Mouse (Mus musculus) embryonic facial prominence, embryonic 15.5 days (tissue): ENCODE measurements around the gene Apoa1. TPM values are rescaled to one million over a fixed set of nuclear protein-coding genes. Genes with fewer than 3 reads are reported as not detected.
A peak's percentile ranks its signal among the peaks of the same experiment; 100 is the strongest.

Experiments
- ATAC-seq: fragments of 200-750 bp; cut with Nextera tagmentation; 2 replicates; pipeline ENCODE4 v1.8.0; 2017; ENCODE audit warnings: low read depth, moderate TSS enrichment; ENCODE audit not compliant: insufficient number of reproducible peaks, low FRiP score, low TSS enrichment
- H3K27ac ChIP-seq: fragments of 300-500 bp; sonication (generic); replicated peaks from 2 replicates; pipeline ENCODE4 v1.5.1; 2015; ENCODE audit warnings: mild to moderate bottlenecking, inconsistent platforms
- H3K27me3 ChIP-seq: fragments of 300-500 bp; sonication (generic); 2 replicates; pipeline ENCODE4 v1.6.1; 2015; ENCODE audit warnings: inconsistent platforms
- H3K36me3 ChIP-seq: fragments of 300-500 bp; sonication (generic); 2 replicates; pipeline ENCODE4 v1.6.1; 2015; ENCODE audit warnings: mild to moderate bottlenecking, inconsistent platforms
- H3K4me1 ChIP-seq: fragments of 300-500 bp; sonication (generic); 2 replicates; pipeline ENCODE4 v1.6.1; 2015; ENCODE audit warnings: inconsistent platforms
- H3K4me2 ChIP-seq: fragments of 300-500 bp; sonication (generic); replicated peaks from 2 replicates; pipeline ENCODE4 v1.6.1; 2015; ENCODE audit warnings: mild to moderate bottlenecking, inconsistent platforms
- H3K4me3 ChIP-seq: fragments of 300-500 bp; sonication (generic); replicated peaks from 2 replicates; pipeline ENCODE4 v1.5.1; 2015; ENCODE audit warnings: mild to moderate bottlenecking, inconsistent platforms
- H3K9ac ChIP-seq: fragments of 300-500 bp; sonication (generic); 2 replicates; pipeline ENCODE4 v1.6.1; 2015; ENCODE audit warnings: inconsistent platforms
- H3K9me3 ChIP-seq: fragments of 300-500 bp; sonication (generic); replicated peaks from 2 replicates; pipeline ENCODE4 v1.6.1; 2016; ENCODE audit warnings: inconsistent platforms
- WGBS: fragments of 180-500 bp; shearing (Covaris S2); methylation state at CpG from one replicate; pipeline ENCODE4 v1.1.7; 2015; 5-methylcytosine and 5-hydroxymethylcytosine counted together
- polyA plus RNA-seq: library from polyadenylated mRNA; unstranded; fragments of >200 nt; fragmentation: Nextera tagmentation; extraction: Ambion mirVana; gene quantifications from 2 replicates; pipeline ENCODE4 v1.2.1, GENCODE M21; 2015

The Apoa1 gene
- polyA plus RNA-seq, 1 experiment from 2014 or later: 2.1 TPM

DNA sequence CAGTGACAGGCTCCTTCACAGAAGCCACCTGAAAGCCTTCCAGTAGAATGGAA is 7.0 kb downstream of the Apoa1 start, which contains the start of gene Apoc3:
Gene Apoc3 (minus strand): TSS at position 41 of the 53 bp plus-strand sequence.
- no peak within 1 kb of the TSS for H3K27ac ChIP-seq
- H3K27me3 ChIP-seq: no peaks in the 10 kb centered on the region
- H3K9me3 ChIP-seq: no peaks in the 10 kb centered on the region
- H3K4me3 ChIP-seq: no peak within 1 kb of the TSS
- no peak within 1 kb of the TSS for H3K4me2 ChIP-seq
- no peak for ATAC-seq
- H3K36me3 ChIP-seq: no peaks in the 10 kb centered on the region
- H3K4me1 ChIP-seq: 0 out of 2 replicates have a peak, but pooled peaks cover 3% of the 10 kb centered on the region
- no peak within 1 kb of the TSS for H3K9ac ChIP-seq

- Histone ChIP-seq H3K4me2 (no peak overlapping the region), H3K9ac (no peak overlapping the region), H3K4me1 (0 out of 2 replicates have a peak, but pooled peaks cover under 1% of the 10 kb centered on the region), H3K27ac (no peak overlapping the region), H3K4me3 (no peak overlapping the region), H3K27me3 (no peaks in the 10 kb centered on the region), H3K36me3 (no peaks in the 10 kb centered on the region), H3K9me3 (no peaks in the 10 kb centered on the region)
- 50% methylated on average over 4 of the region's 4 CpGs for WGBS
- ATAC-seq: no peak
Observed at GRCm38 (mm10) chr9:46235649-46236048, 7.3 kb downstream of the Apoa1 start.

GRCm38 (mm10) chr9:46238850-46239249 is 10.5 kb downstream of the Apoa1 start:
- no peak for ATAC-seq
- H3K27ac ChIP-seq: no peak overlapping the region
- WGBS: 90% methylated on average over 7 of the region's 7 CpGs

DNA sequence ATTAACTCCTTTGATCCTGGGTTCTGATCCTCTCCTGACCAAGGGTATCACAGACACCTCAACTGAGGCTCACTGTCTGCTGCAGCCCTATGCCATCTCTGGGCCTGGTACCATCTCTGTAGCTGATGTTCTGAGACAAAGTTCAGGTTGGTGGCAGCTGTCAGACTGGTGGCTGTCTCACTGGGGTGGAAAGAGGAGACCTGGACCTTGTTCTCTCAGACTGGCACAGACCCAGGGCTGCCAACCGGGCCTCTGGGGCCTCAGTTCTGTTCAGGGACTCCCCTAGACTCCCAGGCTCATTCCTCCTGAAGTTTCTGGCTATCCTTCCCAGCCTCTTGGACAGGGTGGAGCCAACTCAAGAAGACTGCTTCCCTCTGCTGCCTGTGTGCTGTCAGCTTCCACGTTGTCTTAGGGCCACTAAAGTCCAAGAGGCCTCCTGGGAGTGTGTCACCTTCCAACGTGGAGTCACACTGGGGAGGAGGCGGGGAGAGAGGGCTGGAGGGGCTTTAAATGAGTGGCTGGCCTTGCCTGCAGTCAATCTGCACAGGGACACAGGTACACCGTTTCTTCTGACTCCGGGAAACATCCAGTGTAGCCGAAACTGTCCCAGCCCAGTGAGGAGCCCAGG is 12.3 kb downstream of the Apoa1 start, which contains the start of gene Apoa4:
Gene Apoa4 (plus strand): TSS at position 171 of the 628 bp plus-strand sequence.
- no peak within 1 kb of the TSS for H3K4me3 ChIP-seq
- ATAC-seq: no peak
- no peaks in the 10 kb centered on the region for H3K27me3 ChIP-seq
- 67% methylated on average over 7 of the region's 7 CpGs for WGBS
- H3K4me1 ChIP-seq: no peaks in the 10 kb centered on the region
- H3K36me3 ChIP-seq: no peaks in the 10 kb centered on the region
- no peaks in the 10 kb centered on the region for H3K9me3 ChIP-seq
- no peak within 1 kb of the TSS for H3K4me2 ChIP-seq
- H3K27ac ChIP-seq: no peak within 1 kb of the TSS
- H3K9ac ChIP-seq: no peak within 1 kb of the TSS

More at GRCm38 (mm10) chr9:46238850-46239249, 10.5 kb downstream of the Apoa1 start:
- H3K4me3 ChIP-seq: no peak overlapping the region
- no peaks in the 10 kb centered on the region for H3K9me3 ChIP-seq
- H3K27me3 ChIP-seq: no peaks in the 10 kb centered on the region
- H3K4me2 ChIP-seq: no peak overlapping the region
- H3K36me3 ChIP-seq: no peaks in the 10 kb centered on the region
- H3K9ac ChIP-seq: no peak overlapping the region
- no peaks in the 10 kb centered on the region for H3K4me1 ChIP-seq

DNA sequence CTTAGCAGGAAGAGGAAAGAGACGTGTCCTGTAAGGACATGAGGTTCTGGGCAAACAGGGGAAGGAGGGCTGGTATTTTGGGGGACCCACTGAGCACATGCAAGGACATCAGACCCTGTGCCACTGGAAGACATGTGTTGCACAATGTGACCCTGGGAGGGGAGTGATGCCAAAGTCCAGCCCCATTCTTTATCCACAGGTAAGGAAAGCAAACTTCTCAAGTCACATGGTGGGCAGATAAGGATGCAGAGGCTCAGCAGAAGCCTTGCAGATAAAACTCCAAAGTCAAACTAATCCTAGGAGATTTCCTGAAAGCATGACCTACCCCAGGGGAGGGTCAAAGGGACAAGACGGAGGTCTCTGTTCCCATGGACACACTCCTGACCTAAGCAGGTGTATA is 13.4 kb downstream of the Apoa1 start:
- H3K27ac ChIP-seq: no peak overlapping the region
- no peaks in the 10 kb centered on the region for H3K27me3 ChIP-seq
- 70% methylated on average over 2 of the region's 2 CpGs for WGBS
- no peaks in the 10 kb centered on the region for H3K4me1 ChIP-seq
- no peaks in the 10 kb centered on the region for H3K9me3 ChIP-seq
- H3K4me2 ChIP-seq: no peak overlapping the region
- no peak for ATAC-seq
- H3K36me3 ChIP-seq: no peaks in the 10 kb centered on the region
- H3K9ac ChIP-seq: no peak overlapping the region
- no peak overlapping the region for H3K4me3 ChIP-seq

DNA sequence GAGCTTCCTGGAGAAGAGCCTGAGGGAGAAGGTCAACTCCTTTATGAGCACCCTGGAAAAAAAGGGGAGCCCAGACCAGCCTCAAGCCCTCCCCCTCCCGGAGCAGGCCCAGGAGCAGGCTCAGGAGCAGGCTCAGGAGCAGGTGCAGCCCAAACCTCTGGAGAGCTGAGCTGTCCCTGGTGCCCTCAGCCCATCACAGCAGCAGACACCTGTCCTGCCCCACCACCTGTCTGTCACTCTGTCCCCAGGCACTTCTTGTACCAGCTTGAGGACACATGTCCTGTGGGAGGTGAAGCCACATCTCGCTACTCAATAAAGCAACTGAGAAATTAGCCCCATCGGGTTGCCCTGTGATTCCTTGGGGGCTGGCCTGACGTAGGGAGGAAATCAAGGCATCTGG is 14.7 kb downstream of the Apoa1 start:
- Histone ChIP-seq H3K36me3 (no peaks in the 10 kb centered on the region), H3K4me1 (no peaks in the 10 kb centered on the region), H3K9ac (no peak overlapping the region), H3K4me3 (no peak overlapping the region), H3K4me2 (no peak overlapping the region), H3K9me3 (no peaks in the 10 kb centered on the region), H3K27me3 (no peaks in the 10 kb centered on the region), H3K27ac (no peak overlapping the region)
- ATAC-seq: peak; percentile 64; the same call in 1 of the 2 replicates
- WGBS: 47% methylated on average over 4 of the region's 4 CpGs

DNA sequence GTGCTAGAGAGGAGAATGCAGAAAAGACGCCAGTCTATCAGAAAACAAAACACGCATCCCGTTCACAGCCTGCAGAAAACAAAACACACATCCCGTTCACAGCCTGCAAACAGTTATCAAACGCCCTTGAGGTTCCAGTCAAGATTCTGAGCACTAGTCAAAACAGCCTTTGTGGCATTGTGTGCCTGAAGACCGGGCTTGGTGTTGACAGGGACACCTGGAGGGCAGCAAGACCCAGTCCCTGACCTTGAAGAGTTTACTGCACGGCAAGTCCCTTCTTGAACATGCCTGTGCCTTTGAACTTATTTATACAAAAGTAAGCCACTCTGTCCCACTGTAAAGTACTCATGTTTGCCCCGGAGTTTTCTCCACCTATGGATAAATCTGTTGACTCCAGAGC is 15.2 kb downstream of the Apoa1 start:
- H3K4me2 ChIP-seq: no peak overlapping the region
- no peaks in the 10 kb centered on the region for H3K27me3 ChIP-seq
- H3K27ac ChIP-seq: no peak overlapping the region
- no peak for ATAC-seq
- 33% methylated on average over 8 of the region's 8 CpGs for WGBS
- H3K9ac ChIP-seq: no peak overlapping the region
- H3K4me3 ChIP-seq: no peak overlapping the region
- no peaks in the 10 kb centered on the region for H3K4me1 ChIP-seq
- no peaks in the 10 kb centered on the region for H3K36me3 ChIP-seq
- no peaks in the 10 kb centered on the region for H3K9me3 ChIP-seq

DNA sequence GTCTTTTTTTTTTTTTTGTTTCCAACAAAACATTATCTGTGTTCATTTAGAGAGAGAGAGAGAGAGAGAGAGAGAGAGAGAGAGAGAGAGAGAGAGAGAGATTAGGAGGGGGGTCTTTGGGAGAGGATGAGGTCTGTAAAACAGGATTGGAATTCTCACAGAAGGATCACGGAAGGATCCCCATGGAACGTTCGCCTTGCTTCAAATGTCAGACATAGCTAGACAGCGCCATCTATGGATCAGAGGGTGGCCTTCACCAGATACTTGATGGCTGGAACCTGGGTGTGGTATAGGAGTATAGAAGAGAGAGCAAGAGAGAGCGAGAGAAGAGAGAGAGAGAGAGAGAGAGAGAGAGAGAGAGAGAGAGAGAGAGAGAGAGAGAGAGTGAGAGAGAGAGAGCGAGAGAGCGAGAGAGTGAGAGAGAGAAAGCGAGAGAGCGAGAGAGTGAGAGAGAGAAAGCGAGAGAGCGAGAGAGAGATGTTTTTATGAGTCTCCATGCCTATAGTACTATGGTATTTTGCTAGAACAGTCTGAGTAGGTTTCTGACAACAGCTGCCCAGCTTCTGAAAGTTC is 18.5 kb downstream of the Apoa1 start:
- H3K4me2 ChIP-seq: peak overlapping the region; percentile 31; the same call in 1 of the 2 replicates

GRCm38 (mm10) chr9:46256177-46256576 is 27.8 kb downstream of the Apoa1 start:
- H3K4me2 ChIP-seq: no peak overlapping the region
- 85% methylated on average over 7 of the region's 7 CpGs for WGBS
- no peaks in the 10 kb centered on the region for H3K36me3 ChIP-seq
- ATAC-seq: no peak
- no peak overlapping the region for H3K9ac ChIP-seq
- no peaks in the 10 kb centered on the region for H3K4me1 ChIP-seq
- no peak overlapping the region for H3K4me3 ChIP-seq
- no peak overlapping the region for H3K27ac ChIP-seq
- no peaks in the 10 kb centered on the region for H3K27me3 ChIP-seq
- no peaks in the 10 kb centered on the region for H3K9me3 ChIP-seq

More for the DNA sequence above, 18.5 kb downstream of the Apoa1 start:
- WGBS: 30% methylated on average over 11 of the region's 11 CpGs
- Histone ChIP-seq H3K9ac (no peak overlapping the region), H3K36me3 (no peaks in the 10 kb centered on the region), H3K4me1 (no peaks in the 10 kb centered on the region), H3K27ac (no peak overlapping the region), H3K4me3 (no peak overlapping the region), H3K27me3 (no peaks in the 10 kb centered on the region), H3K9me3 (no peaks in the 10 kb centered on the region)
- ATAC-seq: no peak

GRCm38 (mm10) chr9:46256658-46257385 is 28.4 kb downstream of the Apoa1 start:
- no peak overlapping the region for H3K4me2 ChIP-seq
- no peaks in the 10 kb centered on the region for H3K36me3 ChIP-seq
- H3K27me3 ChIP-seq: no peaks in the 10 kb centered on the region
- no peaks in the 10 kb centered on the region for H3K9me3 ChIP-seq
- no peak for ATAC-seq
- no peak overlapping the region for H3K4me3 ChIP-seq
- no peaks in the 10 kb centered on the region for H3K4me1 ChIP-seq
- H3K27ac ChIP-seq: no peak overlapping the region
- WGBS: 86% methylated on average over 10 of the region's 10 CpGs
- H3K9ac ChIP-seq: no peak overlapping the region

DNA sequence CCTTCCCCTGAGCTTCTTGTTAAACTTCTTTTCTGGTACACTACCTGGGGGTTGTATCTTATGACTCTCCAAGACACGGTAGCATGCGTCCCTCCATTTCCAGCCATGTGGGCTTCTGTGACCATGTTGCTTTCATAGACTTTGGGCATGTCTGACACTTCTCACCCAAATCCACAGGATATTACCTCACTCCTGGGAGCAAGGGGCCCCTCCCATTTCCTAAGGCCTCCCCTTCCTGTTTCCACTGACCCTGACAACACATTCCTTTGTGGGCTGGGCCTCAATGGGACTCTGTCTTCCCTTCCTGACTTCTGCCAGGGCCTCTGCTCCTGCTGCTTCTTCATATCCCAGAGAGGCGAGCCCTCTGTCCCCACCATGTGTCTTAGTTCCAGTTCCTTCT is 29.2 kb downstream of the Apoa1 start:
- Histone ChIP-seq H3K27ac (no peak overlapping the region), H3K4me2 (no peak overlapping the region), H3K4me3 (no peak overlapping the region), H3K27me3 (no peaks in the 10 kb centered on the region), H3K36me3 (no peaks in the 10 kb centered on the region), H3K9me3 (no peaks in the 10 kb centered on the region), H3K9ac (no peak overlapping the region), H3K4me1 (no peaks in the 10 kb centered on the region)
- no peak for ATAC-seq
- 83% methylated on average over 3 of the region's 3 CpGs for WGBS

DNA sequence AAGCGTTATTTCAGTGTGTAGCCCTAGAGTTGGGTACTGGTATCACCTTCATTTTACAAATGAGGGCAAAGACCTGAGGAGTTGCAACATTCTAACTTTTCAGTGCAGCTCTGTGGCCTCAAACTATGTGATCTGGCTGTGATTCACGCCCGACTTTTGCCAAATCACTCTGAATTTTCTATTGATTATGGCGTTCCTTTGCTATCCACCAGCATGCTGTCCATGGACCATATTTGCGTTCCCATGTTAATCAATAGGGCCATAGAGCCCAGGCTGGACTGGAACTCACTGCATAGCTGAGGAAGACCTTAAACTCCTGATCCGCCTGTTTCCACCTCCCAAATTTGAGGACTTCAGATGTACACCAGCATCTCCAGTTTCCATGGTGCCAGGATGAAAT is 30.7 kb downstream of the Apoa1 start:
- H3K9me3 ChIP-seq: no peaks in the 10 kb centered on the region
- no peak overlapping the region for H3K27ac ChIP-seq
- no peak overlapping the region for H3K9ac ChIP-seq
- no peaks in the 10 kb centered on the region for H3K27me3 ChIP-seq
- 89% methylated on average over 6 of the region's 6 CpGs for WGBS
- no peaks in the 10 kb centered on the region for H3K4me1 ChIP-seq
- H3K36me3 ChIP-seq: no peaks in the 10 kb centered on the region
- H3K4me2 ChIP-seq: no peak overlapping the region
- no peak overlapping the region for H3K4me3 ChIP-seq
- ATAC-seq: no peak
